Mouse (Mus musculus): ENCODE data around the gene Atpaf2. TPM values are rescaled to one million over a fixed set of nuclear protein-coding genes. Genes with fewer than 3 reads are reported as not detected.
"Not testable (repeated sequence)": the region's sequence is repeated elsewhere in the genome, so short reads cannot be mapped to it uniquely, and the experiment has no call there.

Atpaf2 gene
- total RNA-seq (2021), result 10 to 100 TPM; 28.7 to 30.9 TPM
- long read RNA-seq, experiment 1, transcript Atpaf2-201 (8 exons, 1,813 nt), result major isoform, 35 of 44 reads
- long read RNA-seq, experiment 1, partial matches to known transcripts, result 0 of 44 reads
- long read RNA-seq, experiment 1, other reads (novel, unspliced or antisense), result 9 of 44 reads
- long read RNA-seq, experiment 2, transcript Atpaf2-201 (8 exons, 1,813 nt), result major isoform, 31 of 49 reads
- long read RNA-seq, experiment 2, partial matches to known transcripts, result 1 of 49 reads
- long read RNA-seq, experiment 2, other reads (novel, unspliced or antisense), result 17 of 49 reads

DNA sequence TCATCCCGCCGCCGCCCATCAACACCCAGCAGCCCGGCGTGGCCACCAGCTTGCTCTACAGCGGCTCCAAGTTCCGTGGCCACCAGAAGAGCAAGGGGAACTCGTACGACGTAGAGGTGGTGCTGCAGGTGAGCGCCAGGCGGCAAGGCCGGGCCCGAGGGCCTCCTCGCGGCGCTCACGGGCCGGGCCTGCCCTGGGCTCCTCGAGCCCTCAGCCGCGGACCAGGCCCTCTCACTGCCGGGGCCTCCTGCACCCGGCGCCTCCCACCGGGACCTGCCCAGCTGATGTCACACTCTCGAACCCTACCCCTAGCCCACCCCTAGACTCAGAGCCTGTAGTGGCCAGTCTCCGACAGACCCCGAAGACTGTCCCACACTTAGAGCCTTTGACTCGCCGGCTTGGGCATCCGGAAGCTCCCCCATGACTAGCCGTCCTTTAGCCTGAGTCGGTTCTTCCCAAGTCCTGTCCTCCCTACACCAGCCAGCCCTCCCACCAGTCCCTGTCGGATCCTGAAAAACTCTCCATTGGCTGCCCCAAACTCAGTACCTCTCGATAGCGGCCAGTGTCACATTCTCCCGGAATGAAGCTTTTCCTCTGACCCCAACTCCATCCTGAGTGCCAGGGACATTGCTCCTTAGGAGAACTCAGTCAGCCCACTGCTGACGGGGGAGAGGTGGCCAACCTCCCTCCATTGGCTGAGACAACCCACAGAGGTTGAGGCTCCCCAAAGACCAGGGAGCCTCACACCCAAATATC lies at the start of gene Atpaf2:
Atpaf2 (minus strand) TSS at position 741 of the 756 bp plus-strand sequence.
- peak in 1 of 2 experiments; percentile 23 for DNase-seq
- intact Hi-C loops (cut with DNase I), result loop anchor here (5.0 kb wide), 1 partner anchor 316 kb away; no protein-coding TSS in a partner anchor

DNA sequence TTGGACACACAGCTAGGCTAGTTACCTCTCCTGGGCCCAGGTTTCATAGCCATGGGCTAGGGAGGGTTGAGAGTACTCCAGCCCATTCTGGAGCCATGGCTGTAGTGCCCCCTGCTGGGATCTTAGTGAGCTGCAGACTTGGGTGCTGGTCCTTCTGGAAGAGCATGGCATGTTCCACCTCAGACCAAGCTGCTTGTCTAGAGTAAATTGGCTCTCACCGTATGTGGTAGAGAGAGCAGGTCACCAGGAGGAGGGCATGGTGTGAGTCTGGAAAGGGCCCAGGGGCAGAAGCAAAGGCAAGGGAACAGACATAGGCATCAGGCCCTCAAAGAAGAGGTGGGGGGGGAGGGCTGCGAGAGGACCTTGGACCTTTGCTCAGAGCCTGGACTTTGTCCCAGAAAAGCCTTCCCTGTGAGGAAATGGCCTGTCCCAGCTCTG lies 47.7 kb upstream of the Atpaf2 start:
- DNase-seq, result no peak
- intact Hi-C loops (cut with DNase I), result no loop called here

DNA sequence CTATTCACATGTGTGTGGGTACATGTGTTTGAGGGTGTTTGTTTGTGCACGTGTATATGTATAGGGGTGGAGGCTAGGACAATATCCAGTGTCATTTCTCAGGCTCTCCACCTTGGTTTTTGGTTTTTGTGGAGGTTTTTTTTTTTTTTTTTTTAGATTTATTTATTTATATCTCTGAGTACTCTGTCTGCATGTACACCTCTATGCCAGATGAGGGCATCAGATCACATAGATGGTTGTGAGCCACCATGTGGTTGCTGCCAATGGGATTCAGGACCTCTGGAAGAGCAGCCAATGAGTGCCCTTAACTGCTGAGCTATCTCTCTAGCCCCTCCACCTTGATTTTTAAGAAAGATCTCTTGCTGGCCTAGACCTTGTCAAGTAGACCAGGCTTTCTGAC lies 39.7 kb upstream of the Atpaf2 start:
- intact Hi-C loops (cut with DNase I), result no loop called here
- DNase-seq, result no peak

DNA sequence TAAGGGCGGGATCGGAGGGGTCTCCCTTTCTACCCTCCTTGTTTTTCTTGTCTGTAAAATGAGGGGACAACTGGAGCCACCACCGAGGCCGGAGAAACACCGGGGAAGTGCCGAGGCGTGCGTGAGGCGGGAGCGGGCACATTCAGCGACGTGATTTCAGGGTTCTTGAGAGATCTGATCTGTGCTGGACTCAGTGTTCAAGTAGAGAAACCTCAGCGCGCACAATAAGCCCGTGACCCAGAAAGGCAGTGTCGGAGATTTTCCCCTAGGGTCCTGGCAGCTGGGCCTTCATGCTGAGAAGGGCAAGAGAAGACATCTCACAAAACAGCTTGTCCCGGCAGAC lies 36.5 kb upstream of the Atpaf2 start:
- intact Hi-C loops (cut with DNase I), result no loop called here
- DNase-seq, result no peak

DNA sequence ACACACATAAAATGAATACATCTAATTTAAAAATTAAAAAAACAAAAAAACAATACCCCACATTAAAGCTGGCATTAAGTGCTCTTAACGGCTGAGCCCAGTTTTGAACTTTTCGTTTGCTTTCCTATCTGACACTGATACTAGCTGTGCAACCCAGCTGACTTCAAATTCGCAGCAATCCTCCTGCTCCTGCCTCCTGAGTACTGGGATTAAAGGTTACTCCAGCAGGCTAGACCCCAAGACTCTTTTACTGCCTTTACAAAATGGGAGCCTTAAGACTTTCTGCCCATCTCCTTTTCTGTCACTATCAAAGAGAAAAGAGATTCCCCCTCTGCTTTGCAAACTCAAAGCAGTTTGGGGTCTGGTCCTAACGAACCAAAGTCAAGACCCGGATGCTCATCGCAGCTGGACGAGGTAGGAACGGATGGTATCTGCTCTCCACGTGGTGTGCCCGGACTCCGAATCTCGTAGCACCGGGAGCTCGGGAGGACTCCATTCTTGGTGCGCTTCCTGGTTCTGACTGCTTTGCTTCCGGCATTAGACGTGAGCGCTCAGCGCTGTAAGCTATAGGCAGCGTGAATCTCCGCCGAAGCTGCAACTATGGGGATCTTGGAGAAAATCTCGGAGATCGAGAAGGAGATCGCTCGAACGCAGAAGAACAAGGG lies 36.0 kb upstream of the Atpaf2 start, which contains the start of gene Drg2:
Drg2 (plus strand) TSS at position 512 of the 665 bp plus-strand sequence.
- DNase-seq, result peak; percentile 84 to 92
- intact Hi-C loops (cut with DNase I), result no loop called here

DNA sequence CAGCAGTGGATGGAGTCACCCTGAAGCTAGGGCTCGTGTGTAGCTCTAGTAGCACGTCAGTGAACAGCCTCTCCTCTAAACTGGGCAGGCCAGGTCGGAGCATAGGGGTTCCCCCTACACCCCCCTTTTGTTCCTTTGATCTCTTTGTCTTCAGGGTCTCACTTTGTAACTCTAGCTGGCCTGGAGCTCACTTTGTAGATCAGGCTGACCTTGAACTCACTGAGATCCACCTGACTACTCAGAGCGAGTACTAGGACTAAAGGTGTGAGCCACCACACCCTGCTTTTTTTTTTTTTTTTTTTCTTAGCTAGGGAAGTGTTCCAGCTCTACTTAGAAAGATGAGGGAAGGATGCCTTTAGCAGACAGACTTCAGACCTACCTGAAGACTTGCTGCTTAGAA lies 25.8 kb upstream of the Atpaf2 start:
- intact Hi-C loops (cut with DNase I), result no loop called here
- DNase-seq, result no peak

DNA sequence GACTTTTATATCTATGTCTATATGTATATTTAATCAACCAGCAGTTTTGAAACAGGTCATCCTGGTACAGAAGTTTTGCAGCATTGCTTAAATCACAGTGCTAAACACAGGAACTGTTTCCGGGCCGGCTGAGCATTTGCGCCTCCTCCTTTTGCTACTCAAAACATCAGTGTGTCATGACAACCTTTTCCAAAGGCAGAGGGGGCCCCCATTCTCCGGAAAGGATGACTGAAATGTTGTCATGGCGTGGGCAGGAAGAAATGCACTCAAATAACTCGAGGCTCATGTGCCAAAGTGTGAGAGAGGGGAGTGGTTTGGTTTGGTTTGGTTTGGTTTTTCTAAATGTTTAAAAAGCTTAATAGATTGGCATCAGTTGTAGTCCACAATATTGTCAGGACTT lies 24.6 kb upstream of the Atpaf2 start:
- no peak for DNase-seq
- intact Hi-C loops (cut with DNase I), result no loop called here

DNA sequence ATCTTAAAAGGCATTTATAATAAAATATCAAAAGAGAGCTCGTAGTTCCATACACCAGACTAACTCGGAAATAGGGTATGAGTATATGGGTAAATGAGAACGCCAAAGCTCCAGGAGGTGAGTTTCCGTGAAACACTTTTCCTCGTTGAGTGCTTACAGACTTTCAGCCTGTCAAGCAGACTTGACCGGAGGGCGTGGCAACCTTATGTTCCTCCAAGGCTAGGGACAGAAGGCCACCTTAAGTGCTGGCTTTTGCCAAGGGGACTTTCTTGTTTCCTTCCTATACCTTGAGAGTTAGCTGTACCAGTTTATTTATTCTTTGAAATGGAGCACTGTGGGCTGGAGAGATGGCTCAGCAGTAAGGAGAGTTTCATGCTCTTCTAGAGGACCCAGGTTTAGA lies 21.9 kb upstream of the Atpaf2 start:
- intact Hi-C loops (cut with DNase I), result no loop called here
- DNase-seq, result no peak

DNA sequence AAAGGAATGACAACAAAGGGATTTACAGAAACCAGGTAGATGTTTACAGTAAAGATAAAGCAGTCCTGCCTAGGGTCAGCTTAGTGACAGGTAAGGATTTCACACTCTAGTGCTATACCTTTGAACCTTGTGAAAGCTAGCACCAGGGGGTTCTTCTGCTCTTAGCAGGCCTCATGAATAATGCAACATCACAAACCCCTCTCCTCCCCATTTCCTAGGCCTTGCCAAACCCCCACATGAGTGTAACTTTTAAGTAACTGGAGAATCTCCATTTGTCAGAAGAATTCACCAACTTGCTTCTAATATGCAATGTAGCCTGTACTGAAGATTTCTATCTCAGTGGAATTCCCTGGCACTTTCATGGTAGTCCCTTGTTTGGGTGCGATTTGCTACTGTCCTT lies 21.4 kb upstream of the Atpaf2 start:
- intact Hi-C loops (cut with DNase I); DNase-seq: not testable (repeated sequence)

DNA sequence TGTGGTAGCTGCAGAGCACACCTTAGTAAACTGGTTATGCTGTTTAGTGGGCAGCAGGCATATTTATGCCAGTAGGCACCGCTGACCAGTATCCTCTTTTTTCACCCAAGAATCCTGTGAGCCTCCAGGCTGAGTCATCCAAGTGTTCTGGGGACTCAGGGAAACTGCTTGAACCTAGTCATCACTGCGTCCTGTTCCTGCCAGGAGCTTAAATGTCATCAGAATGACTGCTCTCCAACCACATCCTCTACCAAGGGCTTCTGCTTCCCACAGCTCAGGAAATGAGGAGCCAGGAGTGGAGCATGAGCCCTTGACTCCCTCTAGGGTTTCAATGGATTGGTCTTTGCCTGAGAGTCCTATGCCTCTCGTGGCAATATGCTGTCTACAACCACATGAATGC lies 18.4 kb upstream of the Atpaf2 start:
- intact Hi-C loops (cut with DNase I), result no loop called here
- DNase-seq, result no peak

DNA sequence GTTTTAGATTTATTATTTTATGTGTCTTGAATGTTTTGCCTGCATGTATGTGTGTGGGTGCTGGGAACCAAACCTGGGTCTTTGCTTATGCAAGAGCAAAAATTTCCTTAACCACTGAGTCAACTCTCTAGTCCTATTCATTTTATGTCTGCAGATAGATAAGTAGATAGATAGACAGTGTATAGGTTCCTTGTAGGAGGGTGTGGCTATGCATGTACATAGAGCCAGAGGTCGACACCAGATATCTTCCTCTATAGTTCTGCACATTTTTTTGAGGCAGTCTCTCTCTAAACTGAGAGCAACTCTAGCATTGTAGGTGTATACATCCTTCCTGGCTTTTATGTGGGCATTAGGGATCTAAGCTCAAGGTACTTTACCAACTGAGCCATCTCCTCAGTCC lies 16.9 kb upstream of the Atpaf2 start:
- DNase-seq, result no peak
- intact Hi-C loops (cut with DNase I), result no loop called here

DNA sequence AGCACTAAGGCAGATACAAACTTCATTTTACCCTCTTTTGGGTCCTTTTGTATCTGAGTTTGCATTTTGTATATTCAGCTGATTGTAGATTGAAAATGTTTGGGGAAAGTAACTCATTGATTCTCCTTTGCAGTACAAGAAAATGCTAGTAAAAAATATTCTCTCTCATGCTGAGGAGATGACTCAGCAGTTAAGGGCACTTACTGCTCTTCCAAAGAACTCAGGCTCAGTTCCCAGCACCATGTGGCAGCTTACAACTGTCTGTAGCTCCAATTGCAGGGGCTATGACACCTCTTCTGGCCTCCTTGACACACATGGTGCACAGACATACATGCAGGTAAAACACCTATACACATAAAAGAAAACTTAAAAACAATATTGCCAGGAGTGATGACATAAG lies 15.2 kb upstream of the Atpaf2 start:
- intact Hi-C loops (cut with DNase I), result no loop called here
- DNase-seq, result no peak

DNA sequence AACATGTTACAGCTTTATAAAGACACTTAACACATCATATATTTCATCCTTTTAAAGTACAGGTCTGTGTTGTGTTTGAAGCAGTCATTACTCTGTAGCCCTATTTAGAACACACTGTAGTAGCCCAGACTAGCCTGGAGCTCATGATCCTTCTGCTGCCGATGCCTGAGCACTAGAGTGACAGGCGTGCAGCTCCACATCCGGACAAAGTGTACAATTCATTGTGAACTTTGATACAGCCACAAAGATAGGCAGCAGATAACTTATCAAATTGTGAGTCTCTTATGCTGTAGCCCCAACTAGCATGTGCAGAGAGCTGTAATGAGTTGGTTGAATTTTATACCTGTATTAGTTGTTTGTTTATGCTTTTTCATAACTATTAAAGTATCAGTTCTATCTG lies 9.4 kb upstream of the Atpaf2 start:
- intact Hi-C loops (cut with DNase I), result no loop called here
- no peak for DNase-seq

DNA sequence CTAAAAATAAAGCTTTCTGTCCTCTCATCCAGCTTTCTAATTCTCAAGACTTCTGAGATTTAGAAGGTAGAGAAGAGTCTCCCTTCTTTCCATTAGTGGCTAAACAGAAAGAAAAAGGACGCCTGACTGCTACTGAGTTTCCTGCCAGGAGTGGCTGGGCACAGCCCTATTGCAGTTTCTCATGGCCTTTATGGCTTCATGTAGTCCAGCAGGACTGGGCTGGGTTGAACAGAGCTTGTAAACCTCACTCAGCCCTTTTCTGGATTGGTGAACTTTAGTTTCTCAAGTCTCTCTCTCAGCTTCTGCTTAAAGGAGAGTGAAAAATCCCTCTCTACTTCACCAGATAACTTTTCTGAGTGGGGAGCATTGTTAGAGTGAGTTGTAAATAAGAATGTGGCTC lies 8.2 kb upstream of the Atpaf2 start:
- DNase-seq, result no peak
- intact Hi-C loops (cut with DNase I), result no loop called here

DNA sequence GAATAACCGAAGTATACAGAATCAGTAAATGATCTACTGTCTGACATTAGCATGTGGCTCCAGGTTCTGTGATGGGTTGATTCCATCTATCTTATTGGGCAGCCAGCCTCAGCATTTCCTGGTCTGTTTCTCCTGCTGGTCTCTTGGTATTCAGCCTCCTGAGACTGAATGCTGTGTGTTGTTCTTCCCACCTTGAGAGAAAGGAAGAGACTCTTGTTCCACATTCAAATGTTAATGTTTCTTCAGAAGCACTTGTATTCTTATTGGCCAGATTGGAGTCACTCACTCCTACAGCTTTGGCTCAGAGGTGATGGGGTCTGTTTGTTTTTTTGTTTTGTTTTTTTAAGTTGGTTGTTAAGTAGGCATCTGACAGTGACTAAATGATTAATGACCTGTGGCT lies 4.7 kb upstream of the Atpaf2 start:
- intact Hi-C loops (cut with DNase I), result no loop called here
- DNase-seq, result no peak

DNA sequence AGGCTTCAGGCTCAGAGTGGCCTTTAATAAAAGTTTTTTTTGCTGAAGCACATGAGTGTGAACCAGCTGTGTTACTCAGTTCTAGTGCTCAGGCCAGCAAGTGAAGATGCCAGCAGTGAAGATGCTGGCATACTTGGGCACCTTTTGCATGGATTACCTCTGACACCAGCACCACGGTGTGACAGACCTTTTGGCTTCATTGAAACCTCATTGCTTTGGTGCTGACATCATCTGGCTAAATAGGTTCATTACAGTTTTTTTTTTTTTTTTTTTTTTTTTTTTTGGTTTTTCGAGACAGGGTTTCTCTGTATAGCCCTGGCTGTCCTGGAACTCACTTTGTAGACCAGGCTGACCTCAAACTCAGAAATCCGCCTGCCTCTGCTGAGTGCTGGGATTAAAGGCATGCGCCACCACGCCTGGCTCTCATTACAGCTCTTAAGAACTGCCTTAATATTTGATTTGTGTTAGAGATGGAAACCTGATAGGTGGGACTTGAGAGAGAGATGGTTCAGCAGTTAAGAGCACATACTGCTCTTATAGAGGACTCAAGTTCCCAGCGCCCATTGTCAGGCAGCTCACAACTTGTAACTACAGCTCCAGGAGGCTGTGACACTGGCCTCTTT lies 3.9 kb upstream of the Atpaf2 start:
- intact Hi-C loops (cut with DNase I), result no loop called here
- DNase-seq, result no peak

DNA sequence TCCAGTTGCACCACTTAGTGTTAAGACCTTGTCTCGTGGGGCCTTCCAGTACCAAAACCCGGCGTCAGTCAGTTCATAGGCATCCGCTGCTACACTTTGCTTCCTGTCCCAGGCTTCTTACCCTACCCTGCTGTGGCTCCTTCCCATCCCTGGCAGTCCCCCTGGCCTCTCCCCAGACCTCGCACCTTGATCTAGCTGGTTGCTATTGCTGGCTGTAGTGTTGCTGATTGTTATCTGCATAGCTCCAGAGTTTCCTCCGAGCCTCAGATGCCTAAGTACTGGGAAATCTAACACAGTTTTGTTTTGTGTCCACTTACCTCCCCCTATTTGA lies 181 bp upstream of the Atpaf2 start:
- intact Hi-C loops (cut with DNase I), result loop anchor here (5.0 kb wide), 1 partner anchor 316 kb away; no protein-coding TSS in a partner anchor
- DNase-seq, result no peak

DNA sequence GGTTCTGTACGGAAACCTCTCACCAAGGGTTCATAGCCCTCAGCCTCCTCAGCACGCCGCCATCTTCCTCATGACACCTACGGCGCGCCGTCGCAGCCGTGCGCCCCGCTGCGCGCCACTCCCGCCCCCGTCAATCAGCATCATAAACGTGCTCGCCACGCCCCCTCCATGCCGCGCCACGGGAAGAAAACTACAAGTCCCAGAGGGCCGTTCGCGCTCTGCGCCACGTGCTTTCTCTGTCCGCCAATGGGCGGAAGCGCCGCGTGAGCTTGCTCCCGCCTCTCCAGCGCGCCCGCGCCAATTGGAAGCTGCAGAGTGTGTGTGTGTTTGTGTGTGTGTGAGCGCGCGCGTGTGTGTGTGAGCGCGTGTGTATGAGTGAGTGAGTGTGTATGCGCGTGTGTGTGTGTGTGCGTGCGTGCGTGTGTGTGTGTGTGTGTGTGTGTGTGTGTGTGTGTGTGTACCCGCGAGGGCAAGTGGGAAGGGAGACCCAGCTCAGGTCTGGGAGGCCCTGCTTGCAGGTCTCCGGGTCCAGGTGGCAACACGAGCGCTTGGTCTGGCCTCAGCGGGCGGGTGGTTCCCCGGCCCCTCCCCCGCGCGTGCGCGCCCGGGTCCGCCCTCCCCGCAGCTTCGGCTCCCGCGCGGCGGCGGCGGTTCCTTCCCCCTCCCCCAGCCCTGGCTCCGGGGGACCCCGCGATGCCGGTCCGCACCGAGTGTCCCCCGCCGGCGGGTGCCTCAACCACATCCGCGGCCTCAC lies 1.1 kb downstream of the Atpaf2 start, which contains the start of gene Gid4:
Gid4 (plus strand) TSS at position 183 of the 754 bp plus-strand sequence.
- DNase-seq, result peak; percentile 97 to 98
- intact Hi-C loops (cut with DNase I), result loop anchor here (5.0 kb wide), 1 partner anchor 315 kb away; no protein-coding TSS in a partner anchor

DNA sequence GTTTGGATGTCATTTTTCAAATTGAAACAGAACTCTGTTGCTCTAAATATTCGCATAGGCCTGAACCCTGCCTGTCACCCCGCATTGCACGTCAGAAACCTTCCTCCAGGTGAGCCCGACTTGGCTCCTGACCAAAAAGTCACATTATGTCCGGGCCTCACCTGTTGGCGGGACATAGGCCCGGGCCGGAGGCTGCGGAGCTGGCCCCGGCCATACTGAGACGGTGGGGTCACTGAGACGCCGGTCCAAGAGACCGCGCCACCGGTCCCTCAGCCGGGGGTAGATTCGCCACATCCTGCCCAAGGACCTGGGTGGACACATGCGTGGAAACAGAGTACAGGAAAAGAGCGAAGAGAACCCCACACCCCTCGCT lies 1.7 kb downstream of the Atpaf2 start:
- intact Hi-C loops (cut with DNase I), result loop anchor here (5.0 kb wide), 1 partner anchor 314 kb away; no protein-coding TSS in a partner anchor
- DNase-seq, result no peak

DNA sequence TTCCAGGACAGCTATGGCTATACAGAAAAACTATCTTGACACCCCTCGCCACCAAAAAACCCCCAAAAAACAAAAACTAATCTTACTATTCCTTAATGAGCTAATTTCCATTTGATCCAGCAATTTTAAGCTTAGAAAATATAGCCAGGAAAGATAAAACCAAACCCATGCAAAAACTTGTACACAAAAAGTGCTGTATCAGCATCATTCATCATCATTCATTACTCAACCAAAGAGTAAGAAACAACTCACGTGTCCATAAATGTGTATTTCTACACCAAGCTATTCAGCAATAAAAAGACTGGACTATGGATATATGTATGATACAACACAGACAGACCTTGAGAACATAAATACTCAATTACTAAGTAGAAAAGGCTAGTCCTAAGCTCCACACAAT lies 5.3 kb downstream of the Atpaf2 start:
- DNase-seq, result no peak
- intact Hi-C loops (cut with DNase I), result loop anchor here (5.0 kb wide), 2 partner anchors 161 to 211 kb away; no protein-coding TSS in a partner anchor

All from gastrocnemius, postnatal 36 days (tissue).